Mouse (Mus musculus) limb, embryonic 10.5 days (tissue): Measurements from ENCODE around the gene Cdc14b. TPM values are rescaled to one million over a fixed set of nuclear protein-coding genes. Genes with fewer than 3 reads are reported as not detected.

Source experiments
- DNase-seq: peaks from one replicate; pipeline ENCODE4 v3.0.0-alpha.2; 2017; ENCODE audit warnings: low spot score
- H3K27ac ChIP-seq: fragments of 300-500 bp; sonication (generic); 2 replicates; pipeline ENCODE4 v1.5.1; 2016; ENCODE audit warnings: mild to moderate bottlenecking
- H3K27me3 ChIP-seq: fragments of 300-500 bp; sonication (generic); 2 replicates; pipeline ENCODE4 v1.6.1; 2016; ENCODE audit warnings: low read depth, mild to moderate bottlenecking; ENCODE audit not compliant: poor library complexity, severe bottlenecking
- H3K36me3 ChIP-seq: fragments of 300-500 bp; sonication (generic); 2 replicates; pipeline ENCODE4 v1.6.1; 2016; ENCODE audit warnings: mild to moderate bottlenecking, moderate library complexity
- H3K4me1 ChIP-seq: fragments of 300-500 bp; sonication (generic); 2 replicates; pipeline ENCODE4 v1.6.1; 2016
- H3K4me3 ChIP-seq: fragments of 300-500 bp; sonication (generic); 2 replicates; pipeline ENCODE4 v1.5.1; 2016; ENCODE audit warnings: mild to moderate bottlenecking, moderate library complexity
- H3K9me3 ChIP-seq: fragments of 300-500 bp; sonication (generic); replicated peaks from 2 replicates; pipeline ENCODE4 v1.6.1; 2016; ENCODE audit warnings: mild to moderate bottlenecking
- WGBS: fragments of 180-500 bp; shearing (Covaris S2); methylation state at CpG from one replicate; pipeline ENCODE4 v1.1.7; 2016; 5-methylcytosine and 5-hydroxymethylcytosine counted together
- polyA plus RNA-seq: library from polyadenylated mRNA; unstranded; fragments of >200 nt; fragmentation: Nextera tagmentation; extraction: Ambion mirVana; gene quantifications from 2 replicates; pipeline ENCODE4 v1.2.1, GENCODE M21; 2016

Gene Cdc14b
- polyA plus RNA-seq, 1 experiment from 2014 or later = 34.9 TPM

DNA sequence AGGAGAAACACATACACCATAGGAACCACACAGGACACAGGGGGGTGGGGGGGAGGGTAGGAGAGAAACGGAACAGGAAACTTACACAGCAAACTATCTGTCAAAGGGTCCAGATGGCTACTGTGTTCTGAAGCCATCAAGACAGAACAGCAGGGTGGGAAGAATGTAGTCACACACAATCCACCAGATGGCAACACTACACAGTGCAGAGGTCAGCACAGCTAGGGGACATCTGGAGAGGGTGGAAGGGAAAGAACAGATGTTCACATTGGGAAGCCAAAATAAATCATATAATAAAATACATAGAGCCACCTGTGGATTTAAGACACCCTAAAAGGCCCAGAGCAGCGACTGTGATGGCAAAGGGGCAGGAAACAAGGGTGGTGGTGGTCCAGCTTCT lies 69.9 kb downstream of the Cdc14b start:
- Histone ChIP-seq H3K27me3 (no peaks in the 10 kb centered on the region), H3K4me1 (peaks cover 23% of the 10 kb centered on the region), H3K27ac (0 out of 2 replicates have a peak overlapping the region, but pooled peaks have one; percentile 8), H3K9me3 (no peaks in the 10 kb centered on the region), H3K36me3 (peaks cover 37% of the 10 kb centered on the region), H3K4me3 (no peak overlapping the region)
- WGBS = 47% methylated on average over 2 of the region's 2 CpGs
- DNase-seq = peak; percentile 45

DNA sequence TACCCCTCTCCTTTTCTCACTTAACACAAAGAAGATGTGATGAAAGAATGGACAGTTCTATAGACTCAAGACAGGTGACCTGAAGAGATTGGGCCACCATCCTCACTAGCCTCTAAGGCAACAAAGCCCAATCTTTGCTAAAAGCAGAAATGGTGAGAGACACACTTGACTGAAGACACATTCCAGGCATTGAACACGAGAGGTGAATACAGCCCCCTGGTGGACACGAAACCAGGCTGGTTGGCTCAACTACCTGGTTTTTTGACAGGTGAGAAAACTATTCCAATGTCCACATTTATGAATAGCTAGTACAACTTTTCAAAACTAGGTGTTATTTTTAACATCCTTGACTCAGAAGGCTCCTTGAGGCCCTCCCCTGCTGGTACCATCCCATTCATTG lies 70.4 kb downstream of the Cdc14b start:
- Histone ChIP-seq H3K4me1 (peaks cover 23% of the 10 kb centered on the region), H3K27me3 (no peaks in the 10 kb centered on the region), H3K4me3 (no peak overlapping the region), H3K9me3 (no peaks in the 10 kb centered on the region), H3K27ac (no peak overlapping the region), H3K36me3 (peaks cover 35% of the 10 kb centered on the region)
- no peak for DNase-seq
- 75% methylated on average over 2 of the region's 2 CpGs for WGBS

DNA sequence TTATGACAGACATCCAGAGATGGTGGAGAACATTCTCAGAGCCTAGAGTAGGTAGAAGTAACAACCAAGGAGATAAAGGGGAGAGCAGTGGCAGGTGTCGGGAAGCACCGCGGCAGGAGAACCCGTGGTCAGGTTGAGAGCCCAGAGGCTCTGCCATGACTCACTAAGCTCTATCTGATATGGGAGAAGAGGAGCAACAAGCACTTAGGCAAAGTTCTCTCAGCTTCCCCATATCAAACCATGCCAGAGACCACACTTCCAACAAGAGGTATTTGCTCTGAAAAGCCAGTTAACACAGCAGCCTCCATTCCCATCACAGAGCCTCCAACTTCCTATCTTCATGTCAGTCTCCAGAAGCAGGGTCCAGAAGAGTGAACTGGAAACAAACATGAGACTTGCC lies 74.2 kb downstream of the Cdc14b start:
- Histone ChIP-seq H3K9me3 (no peaks in the 10 kb centered on the region), H3K4me3 (no peak overlapping the region), H3K4me1 (peaks cover 23% of the 10 kb centered on the region), H3K36me3 (peaks cover 44% of the 10 kb centered on the region), H3K27ac (no peak overlapping the region), H3K27me3 (no peaks in the 10 kb centered on the region)
- no peak for DNase-seq
- WGBS = 96% methylated on average over 4 of the region's 4 CpGs

DNA sequence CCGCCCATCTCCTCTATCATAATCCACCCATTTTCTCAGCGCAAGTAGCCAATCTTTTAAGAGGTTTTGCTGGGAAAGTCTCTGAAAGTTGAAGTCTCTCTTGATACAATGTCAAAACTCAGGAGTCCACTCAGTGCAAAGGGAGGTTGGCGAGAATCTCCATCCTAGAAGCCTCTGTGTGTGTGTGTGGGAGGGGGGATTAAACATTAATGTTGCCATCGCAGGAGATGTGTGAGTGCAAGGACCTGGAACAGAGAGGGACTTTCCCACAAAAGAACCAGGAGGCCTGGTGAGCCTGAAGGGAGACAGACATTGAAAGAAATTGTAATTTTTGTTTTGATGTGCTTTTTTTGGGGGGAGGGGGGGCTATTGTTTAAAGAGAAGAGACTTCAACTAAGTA lies 76.8 kb downstream of the Cdc14b start:
- Histone ChIP-seq H3K4me1 (peaks cover 12% of the 10 kb centered on the region; the same call in 1 of the 2 replicates), H3K36me3 (peaks cover 54% of the 10 kb centered on the region), H3K27me3 (no peaks in the 10 kb centered on the region), H3K4me3 (no peak overlapping the region), H3K9me3 (no peaks in the 10 kb centered on the region), H3K27ac (no peak overlapping the region)
- 95% methylated on average over 4 of the region's 4 CpGs for WGBS
- DNase-seq = no peak

DNA sequence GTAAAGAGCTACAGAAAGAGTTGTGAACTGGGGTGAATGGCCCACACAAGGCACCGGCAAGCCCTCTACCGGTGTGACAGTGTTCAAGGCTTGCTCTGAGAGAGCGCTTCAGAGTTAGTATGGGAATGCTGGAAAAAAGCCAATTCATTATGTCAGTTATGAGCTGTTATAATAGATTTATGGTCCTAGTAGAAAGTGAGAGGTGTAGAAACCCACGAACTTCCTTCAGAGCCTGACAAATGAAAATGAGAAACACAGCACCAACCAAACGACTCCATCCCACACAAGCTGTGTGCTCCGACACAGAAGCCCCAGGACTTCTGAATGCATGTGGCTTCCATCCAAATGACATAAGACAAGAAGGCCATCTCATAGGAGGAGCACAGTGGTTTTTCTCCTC lies 77.2 kb downstream of the Cdc14b start:
- no peaks in the 10 kb centered on the region for H3K9me3 ChIP-seq
- no peak for DNase-seq
- WGBS = 91% methylated on average over 6 of the region's 6 CpGs
- H3K4me1 ChIP-seq = peaks cover 12% of the 10 kb centered on the region; the same call in 1 of the 2 replicates
- H3K4me3 ChIP-seq = no peak overlapping the region
- no peaks in the 10 kb centered on the region for H3K27me3 ChIP-seq
- peaks cover 56% of the 10 kb centered on the region for H3K36me3 ChIP-seq
- H3K27ac ChIP-seq = no peak overlapping the region

DNA sequence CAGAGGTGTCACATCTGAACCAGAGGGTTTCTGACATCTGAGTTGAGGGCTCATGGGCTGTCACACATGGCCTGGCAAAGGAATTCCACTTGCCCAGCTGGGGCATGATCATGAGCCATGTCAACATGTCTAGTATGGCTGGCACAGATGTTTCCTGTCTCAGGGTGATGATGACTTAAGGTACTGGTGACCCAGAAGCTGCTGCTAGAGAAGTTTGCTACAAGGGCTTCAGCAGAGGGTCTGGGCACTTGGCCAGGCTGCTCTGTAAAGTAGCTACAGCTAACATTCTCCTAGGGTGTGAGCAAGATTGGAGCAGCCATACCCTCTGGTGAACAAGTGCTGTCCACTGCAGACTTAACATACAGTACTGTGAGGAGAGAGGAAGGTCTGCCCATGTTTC lies 88.0 kb downstream of the Cdc14b start:
- no peaks in the 10 kb centered on the region for H3K9me3 ChIP-seq
- no peaks in the 10 kb centered on the region for H3K27me3 ChIP-seq
- H3K36me3 ChIP-seq = peaks cover 38% of the 10 kb centered on the region
- no peak overlapping the region for H3K27ac ChIP-seq
- no peak overlapping the region for H3K4me3 ChIP-seq
- no peak for DNase-seq
- H3K4me1 ChIP-seq = no peaks in the 10 kb centered on the region

DNA sequence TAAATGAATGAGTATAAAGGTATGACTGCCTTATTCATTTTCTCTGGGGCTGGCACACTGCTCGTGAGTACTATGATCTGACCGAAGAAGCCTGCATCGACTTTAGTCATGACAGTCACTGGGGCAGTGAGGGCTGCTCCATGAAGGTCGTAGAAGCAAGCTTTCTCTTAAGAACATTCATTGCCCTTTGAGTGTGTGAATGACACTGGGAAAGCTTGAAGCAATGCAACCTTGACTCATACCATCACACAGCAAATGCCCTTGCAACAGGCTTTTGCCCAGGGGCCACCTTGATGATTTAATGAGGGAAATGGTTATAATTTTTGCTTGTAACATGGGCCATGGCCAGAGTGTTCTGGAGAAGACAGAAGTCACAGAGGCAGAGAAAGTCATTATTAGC lies 88.6 kb downstream of the Cdc14b start:
- Histone ChIP-seq H3K9me3 (no peaks in the 10 kb centered on the region), H3K27me3 (no peaks in the 10 kb centered on the region), H3K36me3 (peaks cover 35% of the 10 kb centered on the region), H3K27ac (no peak overlapping the region), H3K4me3 (no peak overlapping the region), H3K4me1 (no peaks in the 10 kb centered on the region)
- 94% methylated on average over 4 of the region's 4 CpGs for WGBS
- DNase-seq = no peak

DNA sequence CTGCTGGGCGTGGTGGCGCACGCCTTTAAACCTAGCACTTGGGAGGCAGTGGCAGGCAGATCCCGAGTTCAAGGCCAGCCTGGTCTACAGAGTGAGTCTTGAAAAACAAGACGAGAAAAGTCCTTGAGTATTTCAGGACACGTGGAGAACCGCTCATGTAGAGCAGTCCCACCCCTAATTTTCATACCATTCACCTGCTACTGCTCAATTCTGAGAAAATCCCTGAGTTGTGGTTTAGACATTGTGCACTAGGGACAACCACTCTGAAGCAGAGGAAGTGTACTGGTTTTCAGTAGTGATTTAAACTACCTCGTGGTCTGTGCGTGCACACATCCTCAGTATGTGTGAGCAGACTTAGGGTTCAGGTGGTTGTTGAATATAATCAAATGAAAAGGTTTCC lies 89.5 kb downstream of the Cdc14b start:
- Histone ChIP-seq H3K27me3 (no peaks in the 10 kb centered on the region), H3K4me1 (no peaks in the 10 kb centered on the region), H3K9me3 (no peaks in the 10 kb centered on the region), H3K4me3 (no peak overlapping the region), H3K27ac (no peak overlapping the region), H3K36me3 (peaks cover 30% of the 10 kb centered on the region)
- WGBS = 93% methylated on average over 9 of the region's 9 CpGs
- DNase-seq = no peak

DNA sequence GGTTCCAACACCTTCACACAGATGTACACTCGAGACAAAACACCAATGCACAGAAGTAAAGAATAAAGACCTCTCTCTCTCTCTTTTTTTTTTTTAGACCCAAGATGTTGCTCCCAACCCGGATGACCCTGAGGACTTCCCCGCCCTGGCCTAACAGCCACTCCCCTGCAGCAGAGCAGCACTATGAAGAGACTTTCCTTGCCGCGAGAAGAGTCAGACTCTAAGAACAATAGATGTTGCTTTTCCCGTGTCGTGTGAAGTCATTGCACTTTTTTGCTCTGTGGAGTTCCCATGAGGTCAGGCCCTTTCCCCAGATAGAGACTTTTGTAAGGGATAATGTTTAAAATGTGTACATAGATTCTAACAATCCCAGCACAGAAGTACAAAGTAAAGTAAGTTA lies 89.9 kb downstream of the Cdc14b start:
- Histone ChIP-seq H3K27me3 (no peaks in the 10 kb centered on the region), H3K27ac (no peak overlapping the region), H3K9me3 (no peaks in the 10 kb centered on the region), H3K4me3 (no peak overlapping the region), H3K36me3 (peaks cover 32% of the 10 kb centered on the region), H3K4me1 (no peaks in the 10 kb centered on the region)
- DNase-seq = no peak
- 88% methylated on average over 7 of the region's 7 CpGs for WGBS

DNA sequence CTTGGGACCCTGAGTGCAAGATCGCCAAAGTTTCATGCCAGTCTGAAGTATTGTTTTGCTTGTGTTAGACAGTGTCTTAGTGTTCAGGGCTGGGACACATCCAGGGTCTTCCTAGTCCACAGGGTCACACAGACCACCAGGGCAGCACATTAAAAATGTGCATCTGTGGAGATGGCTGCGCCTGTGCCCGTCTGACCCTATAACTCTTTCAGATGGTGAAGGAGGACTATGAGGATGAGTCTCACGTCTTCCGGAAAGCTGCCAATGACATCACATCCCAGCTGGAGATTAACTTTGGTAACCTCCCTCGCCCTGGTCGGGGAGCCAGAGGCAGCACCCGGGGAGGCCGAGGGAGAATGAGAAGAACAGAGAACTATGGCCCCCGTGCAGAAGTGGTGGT lies 90.7 kb downstream of the Cdc14b start:
- Histone ChIP-seq H3K27me3 (no peaks in the 10 kb centered on the region), H3K9me3 (no peaks in the 10 kb centered on the region), H3K27ac (no peak overlapping the region), H3K36me3 (peaks cover 28% of the 10 kb centered on the region), H3K4me1 (no peaks in the 10 kb centered on the region), H3K4me3 (no peak overlapping the region)
- WGBS = 88% methylated on average over 10 of the region's 10 CpGs
- DNase-seq = no peak

DNA sequence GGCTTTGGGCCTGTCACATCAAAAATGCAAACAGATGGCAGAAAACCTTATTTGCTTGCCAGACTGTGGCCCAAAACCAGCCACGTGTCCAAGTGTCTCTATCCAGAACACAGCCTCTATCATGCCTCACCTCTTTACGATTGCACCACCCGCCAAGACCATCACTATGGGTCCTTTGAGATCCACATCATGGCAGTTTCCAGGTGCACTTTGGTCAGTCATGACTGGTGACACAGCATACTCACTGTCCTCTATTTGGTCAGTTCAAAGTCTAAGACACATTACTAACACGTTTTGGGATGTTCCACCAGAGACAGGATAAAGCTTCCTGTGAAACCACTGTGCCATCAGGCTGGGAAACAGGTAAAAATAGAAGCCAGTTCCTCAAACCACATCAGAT lies 91.5 kb downstream of the Cdc14b start:
- H3K36me3 ChIP-seq = peaks cover 27% of the 10 kb centered on the region

DNA sequence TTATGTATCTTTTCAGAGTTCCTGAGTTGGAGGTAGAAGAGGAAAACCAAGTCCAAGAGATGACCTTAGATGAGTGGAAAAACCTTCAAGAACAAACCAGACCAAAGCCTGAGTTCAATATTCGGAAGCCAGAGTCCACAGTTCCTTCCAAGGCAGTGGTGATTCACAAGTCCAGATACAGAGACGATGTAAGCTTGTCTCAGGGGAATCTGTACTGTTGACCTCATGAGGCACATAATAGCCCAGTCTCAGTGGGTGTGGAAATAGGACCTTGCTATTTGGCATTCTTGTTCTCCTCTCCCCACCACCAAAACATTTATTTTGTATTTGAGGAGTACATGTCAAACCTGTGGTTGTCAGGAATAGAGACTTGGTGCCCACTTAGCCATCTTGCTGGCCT lies 93.0 kb downstream of the Cdc14b start:
- Histone ChIP-seq H3K27me3 (no peaks in the 10 kb centered on the region), H3K9me3 (no peaks in the 10 kb centered on the region), H3K4me3 (no peak overlapping the region), H3K36me3 (peaks cover 30% of the 10 kb centered on the region), H3K4me1 (no peaks in the 10 kb centered on the region), H3K27ac (no peak overlapping the region)
- DNase-seq = no peak
- WGBS = 85% methylated on average over 2 of the region's 2 CpGs

More for the DNA sequence above, 91.5 kb downstream of the Cdc14b start:
- no peak for DNase-seq
- H3K9me3 ChIP-seq = no peaks in the 10 kb centered on the region
- no peaks in the 10 kb centered on the region for H3K27me3 ChIP-seq
- H3K4me3 ChIP-seq = no peak overlapping the region
- no peak overlapping the region for H3K27ac ChIP-seq
- WGBS = 85% methylated on average over 4 of the region's 4 CpGs
- H3K4me1 ChIP-seq = no peaks in the 10 kb centered on the region

DNA sequence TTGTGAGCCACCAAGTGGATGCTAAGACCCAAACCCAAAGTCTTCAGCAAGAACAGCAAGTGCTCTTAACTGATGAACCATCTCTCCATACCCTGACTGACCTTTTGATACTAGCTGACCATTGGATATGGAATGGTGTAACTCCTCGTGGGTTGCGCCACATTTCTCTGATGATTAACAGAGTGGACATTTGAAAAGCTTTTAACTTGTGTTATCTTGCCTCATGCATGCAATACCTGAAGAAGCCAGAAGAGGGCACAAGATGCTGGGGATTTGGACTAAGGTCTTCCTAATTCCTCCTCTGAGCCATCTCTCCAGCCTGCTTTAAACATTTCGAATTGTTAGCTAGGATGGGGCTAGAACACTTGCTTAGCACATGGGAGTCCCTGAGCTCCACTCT lies 94.2 kb downstream of the Cdc14b start:
- no peaks in the 10 kb centered on the region for H3K27me3 ChIP-seq
- H3K4me1 ChIP-seq = no peaks in the 10 kb centered on the region
- peaks cover 30% of the 10 kb centered on the region for H3K36me3 ChIP-seq
- DNase-seq = no peak
- no peak overlapping the region for H3K4me3 ChIP-seq
- no peaks in the 10 kb centered on the region for H3K9me3 ChIP-seq
- 84% methylated on average over 3 of the region's 3 CpGs for WGBS
- H3K27ac ChIP-seq = no peak overlapping the region

DNA sequence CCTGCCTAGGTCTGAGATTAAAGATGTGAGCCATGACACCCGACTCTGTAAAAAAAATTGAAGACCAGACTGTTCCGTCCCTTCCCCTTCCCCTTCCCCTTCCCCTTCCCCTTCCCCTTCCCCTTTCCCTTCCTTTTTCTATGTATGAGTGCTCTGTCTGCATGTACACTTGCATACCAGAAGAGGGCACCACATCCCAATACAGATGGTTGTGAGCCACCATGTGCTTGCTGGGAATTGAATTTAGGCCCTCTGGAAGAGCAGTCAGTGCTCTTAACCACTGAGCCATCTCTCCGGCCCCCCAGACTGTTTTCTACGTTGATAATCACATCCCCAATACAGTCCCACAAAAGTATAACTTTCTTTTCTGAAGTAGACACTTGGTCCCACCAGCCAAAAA lies 94.8 kb downstream of the Cdc14b start:
- no peak for DNase-seq

More for the DNA sequence above, 94.8 kb downstream of the Cdc14b start:
- WGBS = 84% methylated on average over 4 of the region's 4 CpGs
- no peak overlapping the region for H3K27ac ChIP-seq
- no peak overlapping the region for H3K4me3 ChIP-seq
- no peaks in the 10 kb centered on the region for H3K9me3 ChIP-seq
- H3K27me3 ChIP-seq = no peaks in the 10 kb centered on the region
- no peaks in the 10 kb centered on the region for H3K4me1 ChIP-seq
- H3K36me3 ChIP-seq = peaks cover 27% of the 10 kb centered on the region
